9 mouse cellular contexts compared by ENCODE assay signal in the genomic region with DNA sequence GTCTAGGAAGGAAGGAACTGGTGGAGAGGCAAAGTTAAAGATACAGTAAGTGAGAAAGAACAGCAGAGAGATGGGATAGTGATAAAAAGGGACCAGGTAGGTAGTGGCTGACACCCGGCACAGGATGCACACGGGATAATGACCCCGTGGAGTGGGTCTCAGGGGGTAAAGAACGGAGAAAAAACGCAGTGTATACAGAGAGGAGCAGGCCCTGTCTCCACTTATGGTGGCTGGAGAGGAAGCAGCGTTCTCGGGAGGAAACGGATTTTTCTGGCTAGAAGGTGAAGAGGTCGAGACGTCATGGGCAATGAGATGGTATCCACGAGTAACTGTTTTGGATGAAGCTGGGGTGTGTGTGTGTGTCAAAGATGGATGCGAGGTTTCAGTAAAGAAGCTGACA. TPM values are rescaled to one million over a fixed set of nuclear protein-coding genes. Genes with fewer than 3 reads are reported as not detected.
DNase-seq lines count a peak whose midpoint lies in the region; ATAC-seq and TF ChIP-seq lines count a peak whose summit lies in the region.
"Had no signal": no experiment of that assay in that cellular context is flagged by ENCODE, and none has a peak within 500 bp of the region (broad histone marks: within the 10 kb centered on the region; RNA-seq: fewer than 3 reads in every experiment).

No protein-coding gene starts in this region.

- peak overlapping the region; percentile 87 for H3K27ac ChIP-seq in lung, embryonic 16.5 days (ENCODE audit: low read length)
- H3K27ac ChIP-seq in forebrain, embryonic 14.5 days (ENCODE audit: low read depth, low read length) = no peak overlapping the region
- no peak overlapping the region for H3K27ac ChIP-seq in limb, embryonic 14.5 days (replicated peaks; ENCODE audit: low read depth, low read length)
- H3K27ac ChIP-seq in neural tube, embryonic 15.5 days (replicated peaks) = no peak overlapping the region

- H3K27me3 ChIP-seq in lung, embryonic 16.5 days (ENCODE audit: control insufficient read depth, insufficient read depth, low read depth, low read length) = no peaks in the 10 kb centered on the region
- H3K27me3 ChIP-seq in forebrain, embryonic 14.5 days (replicated peaks; ENCODE audit: control insufficient read depth, insufficient read depth, low read length) = no peaks in the 10 kb centered on the region
- H3K27me3 ChIP-seq in limb, embryonic 14.5 days (ENCODE audit: control insufficient read depth, insufficient read depth, low read length) = no peaks in the 10 kb centered on the region
- H3K27me3 ChIP-seq in neural tube, embryonic 15.5 days (replicated peaks) = no peaks in the 10 kb centered on the region

- H3K4me2 ChIP-seq in lung, embryonic 16.5 days (ENCODE audit: low read depth, low read length) = peak overlapping the region; percentile 38
- H3K4me2 ChIP-seq in forebrain, embryonic 14.5 days (ENCODE audit: low read length) = peak overlapping the region; percentile 20; the same call in 1 of the 2 replicates
- H3K4me2 ChIP-seq in limb, embryonic 14.5 days (replicated peaks; ENCODE audit: low read depth, low read length, severe bottlenecking) = peak overlapping the region; percentile 21
- H3K4me2 ChIP-seq in neural tube, embryonic 15.5 days = peak overlapping the region; percentile 26; the same call in 1 of the 2 replicates

- no peak for ATAC-seq in lung, embryonic 16.5 days (ENCODE audit: low read depth)
- ATAC-seq in forebrain, embryonic 14.5 days = no peak
- no peak for ATAC-seq in limb, embryonic 14.5 days (ENCODE audit: low FRiP score, low read depth)
- ATAC-seq in neural tube, embryonic 15.5 days (ENCODE audit: low FRiP score) = no peak

- peaks cover 27% of the 10 kb centered on the region for H3K4me1 ChIP-seq in lung, embryonic 16.5 days (replicated peaks; ENCODE audit: control insufficient read depth, insufficient read depth, low read length)
- 0 out of 2 replicates have a peak, but pooled peaks cover 4% of the 10 kb centered on the region for H3K4me1 ChIP-seq in forebrain, embryonic 14.5 days (ENCODE audit: control insufficient read depth, insufficient read depth, low read length)
- H3K4me1 ChIP-seq in limb, embryonic 14.5 days (ENCODE audit: control insufficient read depth, insufficient read depth, low read length) = peaks cover 5% of the 10 kb centered on the region
- H3K4me1 ChIP-seq in neural tube, embryonic 15.5 days = peaks cover 11% of the 10 kb centered on the region; the same call in 1 of the 2 replicates

- H3K4me3 ChIP-seq in lung, embryonic 16.5 days (ENCODE audit: low read length) = peak overlapping the region; percentile 4; the same call in 1 of the 2 replicates
- H3K4me3 ChIP-seq in forebrain, embryonic 14.5 days (ENCODE audit: low read depth, low read length) = no peak overlapping the region
- no peak overlapping the region for H3K4me3 ChIP-seq in limb, embryonic 14.5 days (replicated peaks; ENCODE audit: low read length)
- no peak overlapping the region for H3K4me3 ChIP-seq in neural tube, embryonic 15.5 days (replicated peaks)

- WGBS in lung, embryonic 16.5 days = 9% methylated on average over 12 of the region's 12 CpGs
- WGBS in forebrain, embryonic 14.5 days = 33% methylated on average over 12 of the region's 12 CpGs
- 30% methylated on average over 12 of the region's 12 CpGs for WGBS in limb, embryonic 14.5 days
- WGBS in neural tube, embryonic 15.5 days = 25% methylated on average over 12 of the region's 12 CpGs

- no peak for TF ChIP-seq POLR2A in limb, embryonic 14.5 days (IDR thresholded peaks at IDR 0.05; ENCODE audit: borderline replicate concordance, extremely low read depth, insufficient read depth, insufficient read length)

- no peaks in the 10 kb centered on the region for H3K36me3 ChIP-seq in lung, embryonic 16.5 days (ENCODE audit: control insufficient read depth, insufficient read depth, low read length)
- H3K36me3 ChIP-seq in forebrain, embryonic 14.5 days (ENCODE audit: control insufficient read depth, insufficient read depth, low read length) = no peaks in the 10 kb centered on the region
- H3K36me3 ChIP-seq in limb, embryonic 14.5 days (ENCODE audit: control insufficient read depth, insufficient read depth, low read length) = no peaks in the 10 kb centered on the region
- no peaks in the 10 kb centered on the region for H3K36me3 ChIP-seq in neural tube, embryonic 15.5 days

- no peak for DNase-seq in lung, postnatal 14 days
- no peak for DNase-seq in forebrain, embryonic 14.5 days (ENCODE audit: low spot score)
- DNase-seq in limb, embryonic 14.5 days (ENCODE audit: low spot score) = no peak
- DNase-seq in gastrocnemius, postnatal 25 days = no peak
- no peak for DNase-seq in layer of hippocampus, postnatal 25 days (ENCODE audit: extremely low spot score in 1 of 2, low spot score in 1 of 2)
- no peak for DNase-seq in kidney, postnatal 36 days
- DNase-seq: thymus, adult 18-20 months had no signal

- H3K9me3 ChIP-seq in lung, embryonic 16.5 days (ENCODE audit: control insufficient read depth, low read length) = no peaks in the 10 kb centered on the region
- no peaks in the 10 kb centered on the region for H3K9me3 ChIP-seq in forebrain, embryonic 14.5 days (replicated peaks; ENCODE audit: control insufficient read depth, low read length)
- no peaks in the 10 kb centered on the region for H3K9me3 ChIP-seq in limb, embryonic 14.5 days (ENCODE audit: control insufficient read depth, low read length)
- H3K9me3 ChIP-seq in neural tube, embryonic 15.5 days (replicated peaks) = no peaks in the 10 kb centered on the region

- peak overlapping the region; percentile 41 for H3K9ac ChIP-seq in lung, embryonic 16.5 days (ENCODE audit: low read length)
- H3K9ac ChIP-seq in forebrain, embryonic 14.5 days (ENCODE audit: low read length) = no peak overlapping the region
- no peak overlapping the region for H3K9ac ChIP-seq in limb, embryonic 14.5 days (ENCODE audit: low read depth, low read length, severe bottlenecking)
- H3K9ac ChIP-seq in neural tube, embryonic 15.5 days (replicated peaks) = no peak overlapping the region

RNA-seq across cellular contexts. Expression of gene Agps, which starts 55.4 kb away (rescaled TPM):
- polyA plus RNA-seq in lung, embryonic 16.5 days (2015; fragmentation: Nextera tagmentation; extraction: Ambion mirVana) = 31.1 and 32.7 TPM in 2 replicates
- 18.5 and 21.0 TPM in 2 replicates for polyA plus RNA-seq in forebrain, embryonic 14.5 days (2014; fragmentation: Nextera tagmentation; extraction: Ambion mirVana)
- polyA plus RNA-seq in limb, embryonic 14.5 days (2012; rRNA removed) = 17.0 and 18.0 TPM in 2 replicates
- 27.5 and 34.1 TPM in 2 replicates for polyA plus RNA-seq in limb, embryonic 14.5 days (2014; fragmentation: Nextera tagmentation; extraction: Ambion mirVana)
- 27.8 and 29.0 TPM in 2 replicates for polyA plus RNA-seq in neural tube, embryonic 15.5 days (2015; fragmentation: Nextera tagmentation; extraction: Ambion mirVana)
- 10 to 100 TPM; 22.4 to 25.4 TPM for total RNA-seq in gastrocnemius, postnatal 25 days (2021)
- 10 to 100 TPM; 42.0 to 44.5 TPM for total RNA-seq in layer of hippocampus, postnatal 25 days (2021)
